Mouse (Mus musculus) cerebral cortex, adult 2 months (tissue): ENCODE data around the gene Plcb4.

Source experiments
- WGBS: fragments of 180-500 bp; shearing (Covaris S2); methylation state at CpG from one replicate; pipeline ENCODE4 v1.1.7; 2018; 5-methylcytosine and 5-hydroxymethylcytosine counted together

Plcb4 gene

GRCm38 (mm10) chr2:135675284-135675683, 16.5 kb downstream of the Plcb4 start:
- 83% methylated on average over 5 of the region's 5 CpGs for WGBS

DNA sequence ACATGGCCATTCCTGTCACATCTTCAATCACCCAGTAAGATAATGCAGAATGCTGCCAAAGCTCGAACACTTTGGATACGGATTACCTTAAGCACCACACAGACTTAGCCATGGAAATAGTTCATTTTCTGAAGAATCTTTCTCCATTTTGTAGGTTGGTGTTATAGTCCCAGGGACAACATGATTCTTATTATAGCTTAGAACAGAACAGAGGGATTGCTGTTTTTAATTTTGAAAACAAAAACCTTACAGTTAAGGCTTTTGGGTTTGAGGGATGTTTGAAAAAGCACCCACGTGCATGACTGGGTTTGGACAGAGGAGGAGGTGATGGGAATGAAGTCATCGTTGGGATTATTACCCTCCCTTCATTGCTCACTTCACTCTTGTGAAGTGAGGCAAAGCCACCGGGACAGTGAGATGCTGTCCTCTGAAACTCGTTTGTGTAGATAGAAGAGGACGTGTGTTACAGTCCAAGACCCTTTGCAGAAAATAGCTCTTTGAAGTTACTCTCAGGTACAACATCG, 18.2 kb downstream of the Plcb4 start:
- WGBS, result 38% methylated on average over 8 of the region's 8 CpGs

GRCm38 (mm10) chr2:135677601-135678000, 18.8 kb downstream of the Plcb4 start:
- whole genome bisulfite sequencing, result 62% methylated on average over 5 of the region's 5 CpGs

- WGBS, result 87% methylated on average over 8 of the region's 8 CpGs
Measured at GRCm38 (mm10) chr2:135680001-135680400, 21.2 kb downstream of the Plcb4 start.

- 91% methylated on average over 5 of the region's 5 CpGs for WGBS
Measured at GRCm38 (mm10) chr2:135680406-135681134, 21.8 kb downstream of the Plcb4 start.

DNA sequence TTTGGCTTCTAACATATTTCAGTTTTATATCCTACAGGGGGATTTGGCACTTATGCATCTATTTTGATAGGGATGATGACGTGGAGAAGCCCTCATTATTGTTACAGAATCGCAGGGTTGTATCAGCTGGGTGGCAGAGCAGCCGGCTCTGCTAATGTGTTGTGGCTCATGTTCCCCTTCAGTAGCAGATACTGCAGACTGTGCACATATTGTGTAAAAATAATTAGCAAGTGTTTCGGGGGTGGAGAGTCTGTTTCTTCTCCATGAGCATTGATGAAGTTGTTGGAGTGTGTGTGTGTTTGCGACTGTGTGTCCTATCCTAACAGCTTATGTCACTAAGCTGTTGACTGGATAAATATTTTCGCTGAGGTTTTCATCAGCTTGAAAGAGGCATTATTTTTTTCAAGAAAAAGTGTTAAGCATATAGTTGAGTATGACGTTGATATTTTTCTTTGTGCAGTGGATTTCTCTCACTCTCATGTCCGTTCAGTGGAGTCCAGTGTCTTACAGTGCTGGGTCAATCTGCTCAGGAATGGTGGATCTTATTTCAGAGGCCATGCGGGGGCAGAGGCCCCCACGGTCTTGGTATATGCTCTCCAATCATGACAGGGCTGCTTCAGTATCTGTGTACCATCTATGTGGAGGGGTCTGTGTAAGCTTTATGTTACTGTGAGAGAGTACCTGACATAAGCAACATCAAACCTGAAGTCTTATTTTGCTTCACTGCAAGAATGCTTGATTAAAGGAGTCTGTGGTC, 25.1 kb downstream of the Plcb4 start:
- WGBS, result 62% methylated on average over 10 of the region's 10 CpGs

DNA sequence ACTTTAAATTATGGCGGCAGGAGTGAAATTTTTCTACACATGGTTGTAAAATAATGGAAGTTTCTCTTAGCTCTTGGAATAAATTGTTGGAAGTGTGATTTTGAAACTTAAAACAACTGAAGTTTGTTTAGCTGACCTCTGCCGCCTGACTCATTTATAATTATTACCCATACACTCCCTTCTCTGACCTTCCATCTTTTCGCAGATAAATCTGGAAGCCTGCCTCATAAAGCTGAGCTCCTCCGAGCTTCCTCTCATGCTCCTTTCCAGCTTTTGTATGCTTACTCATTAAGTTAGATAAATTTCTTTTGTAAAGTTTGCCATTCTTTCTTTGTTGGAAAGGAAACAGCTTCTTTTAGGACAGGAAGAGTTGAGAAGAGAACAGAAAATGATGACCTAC, 27.9 kb downstream of the Plcb4 start:
- 90% methylated on average over 4 of the region's 4 CpGs for WGBS

DNA sequence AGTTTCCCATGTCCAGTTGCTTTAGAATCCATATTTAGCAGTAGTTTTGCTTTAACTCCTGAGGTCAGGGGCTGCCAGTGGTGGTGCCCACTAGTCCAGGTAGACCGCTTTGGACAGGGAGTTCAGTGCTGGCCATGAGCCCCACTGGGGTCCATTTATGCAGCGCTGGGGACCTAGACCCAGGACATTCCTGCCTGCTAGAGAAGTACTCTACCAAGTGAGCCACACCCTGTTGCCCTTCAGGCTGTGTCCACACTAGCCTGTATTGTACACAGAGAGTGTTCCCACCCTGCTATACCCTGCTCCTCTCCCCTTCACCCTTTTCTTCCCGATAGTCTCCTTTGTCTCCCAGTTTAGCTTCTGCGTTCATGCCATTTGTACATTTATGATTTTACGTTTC, 28.8 kb downstream of the Plcb4 start:
- 94% methylated on average over 5 of the region's 5 CpGs for WGBS

DNA sequence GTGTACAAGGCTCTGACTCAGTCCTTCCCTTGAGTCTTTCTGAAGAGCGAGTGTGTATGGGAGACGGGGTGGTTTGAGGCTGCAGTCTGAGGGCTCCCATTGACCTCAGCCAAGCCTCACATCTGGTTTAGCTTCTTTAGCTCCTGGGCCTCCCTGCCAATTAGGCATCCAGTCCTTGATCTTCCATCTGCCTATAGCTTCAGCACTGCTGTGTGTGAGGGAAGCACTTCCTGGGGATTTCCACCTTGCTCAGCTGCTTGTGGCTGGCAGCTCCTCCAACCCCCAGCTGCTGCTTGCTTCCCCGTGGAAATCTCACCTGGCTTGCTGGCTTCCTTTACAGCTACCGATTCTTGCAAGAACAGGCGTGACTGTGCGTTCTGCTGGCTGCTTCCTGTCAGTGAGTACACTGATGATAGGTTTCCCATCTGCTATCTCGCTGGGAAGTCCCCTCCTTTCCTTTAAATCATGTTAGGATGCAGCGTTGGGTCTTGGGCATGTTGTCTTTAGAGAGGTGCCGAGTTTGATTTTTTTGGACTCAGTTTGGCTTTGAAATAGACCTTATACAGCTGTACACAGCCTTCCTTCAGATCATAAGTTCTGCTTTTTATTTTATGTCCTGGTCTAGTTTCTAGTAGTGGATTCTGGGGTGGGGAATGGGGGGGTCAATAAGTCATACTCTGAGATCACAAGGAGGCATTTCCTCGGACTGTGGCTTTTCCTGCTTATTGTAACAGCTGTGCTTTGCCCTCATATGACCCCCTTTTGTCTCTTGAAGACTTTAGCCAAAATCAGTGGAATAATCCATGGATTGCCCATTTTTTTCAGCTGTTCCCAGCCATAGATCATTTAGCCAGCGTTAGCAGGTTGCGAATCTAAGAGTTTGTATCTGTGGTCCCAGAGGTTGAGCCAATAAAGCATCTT, 34.0 kb downstream of the Plcb4 start:
- WGBS, result 65% methylated on average over 12 of the region's 12 CpGs

- 93% methylated on average over 7 of the region's 7 CpGs for WGBS
Measured at GRCm38 (mm10) chr2:135700686-135701413, 42.0 kb downstream of the Plcb4 start.

DNA sequence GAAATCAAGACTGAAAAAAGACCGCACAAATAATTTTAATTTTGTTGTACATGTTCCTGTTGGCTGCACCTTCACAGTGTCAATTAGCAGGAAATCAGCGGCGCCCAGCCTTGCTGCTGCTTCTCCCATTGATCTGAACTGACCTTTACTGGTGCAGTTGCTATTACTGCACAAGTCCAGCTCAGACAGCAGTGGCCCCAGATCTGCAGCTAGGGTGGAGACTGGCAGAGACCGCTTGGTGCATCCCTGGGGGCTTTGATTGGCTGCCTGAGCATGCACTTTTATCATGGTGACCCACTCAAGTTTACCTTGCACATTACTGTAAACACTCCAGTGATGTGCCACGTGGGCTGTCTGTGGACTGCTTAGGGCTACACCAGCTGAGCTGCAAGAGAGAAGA, 45.9 kb downstream of the Plcb4 start:
- 97% methylated on average over 5 of the region's 5 CpGs for WGBS

DNA sequence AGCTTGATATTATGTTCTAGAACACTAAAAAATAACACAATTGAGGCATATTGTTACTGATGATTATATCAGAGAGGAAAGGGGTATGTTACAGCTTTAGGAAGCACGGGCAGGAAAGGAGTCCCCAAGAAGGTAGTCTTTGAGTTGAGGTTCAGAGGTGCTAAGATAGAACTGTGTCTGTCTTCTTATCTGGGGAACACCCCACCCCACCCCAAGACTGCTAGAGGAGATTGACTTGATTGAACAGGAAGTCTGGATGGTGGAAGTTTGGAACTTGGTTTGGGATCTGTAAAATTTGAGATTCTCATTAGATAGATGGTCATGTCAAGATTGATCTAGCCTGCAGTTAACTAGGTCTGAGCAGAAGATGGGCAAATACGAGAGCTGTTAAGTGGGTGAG, 48.5 kb downstream of the Plcb4 start:
- 94% methylated on average over 2 of the region's 2 CpGs for WGBS

- WGBS, result 56% methylated on average over 3 of the region's 3 CpGs
Measured at GRCm38 (mm10) chr2:135708386-135708785, 49.6 kb downstream of the Plcb4 start.

- WGBS, result 60% methylated on average over 9 of the region's 9 CpGs
Measured at GRCm38 (mm10) chr2:135708796-135709195, 50.0 kb downstream of the Plcb4 start.

- WGBS, result 49% methylated on average over 8 of the region's 8 CpGs
Measured at GRCm38 (mm10) chr2:135711049-135711924, 52.5 kb downstream of the Plcb4 start.

DNA sequence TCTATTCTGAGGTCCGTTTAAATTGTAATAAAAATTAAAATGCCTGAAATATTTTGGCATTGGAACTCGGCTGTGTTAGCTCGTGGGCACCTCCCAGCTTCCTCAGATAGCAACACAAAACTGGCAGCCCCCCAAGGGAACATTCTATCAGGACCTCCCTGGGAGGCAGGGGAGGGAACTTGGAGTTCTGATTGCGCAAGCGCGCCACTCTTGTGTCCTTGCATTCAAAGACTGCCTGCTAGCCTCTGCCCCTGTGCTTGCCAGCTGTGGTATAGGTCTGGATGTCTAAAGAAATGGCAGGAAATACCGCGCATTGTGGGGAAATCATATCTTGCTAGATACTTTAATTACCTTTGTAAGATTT, 53.1 kb downstream of the Plcb4 start:
- WGBS, result 32% methylated on average over 8 of the region's 8 CpGs

DNA sequence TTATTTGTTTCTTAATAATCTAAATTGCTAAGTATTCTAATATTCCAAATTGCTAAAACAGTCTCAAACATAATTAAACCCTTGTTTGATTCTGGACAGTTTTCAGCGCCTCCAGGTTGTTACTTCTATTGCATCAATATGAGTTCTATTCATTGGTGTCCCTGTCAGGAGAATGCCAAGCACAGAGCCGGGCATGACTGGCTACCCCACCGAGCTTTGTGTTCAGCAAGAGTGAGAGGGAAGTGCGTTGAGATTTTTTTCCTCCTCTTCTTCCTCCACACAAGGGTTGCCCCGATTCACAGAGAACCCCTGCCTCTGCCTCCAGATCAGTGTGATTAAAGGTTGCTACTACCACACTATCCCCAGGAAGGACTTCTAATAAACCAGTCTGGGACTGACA, 53.5 kb downstream of the Plcb4 start:
- 30% methylated on average over 5 of the region's 5 CpGs for WGBS

DNA sequence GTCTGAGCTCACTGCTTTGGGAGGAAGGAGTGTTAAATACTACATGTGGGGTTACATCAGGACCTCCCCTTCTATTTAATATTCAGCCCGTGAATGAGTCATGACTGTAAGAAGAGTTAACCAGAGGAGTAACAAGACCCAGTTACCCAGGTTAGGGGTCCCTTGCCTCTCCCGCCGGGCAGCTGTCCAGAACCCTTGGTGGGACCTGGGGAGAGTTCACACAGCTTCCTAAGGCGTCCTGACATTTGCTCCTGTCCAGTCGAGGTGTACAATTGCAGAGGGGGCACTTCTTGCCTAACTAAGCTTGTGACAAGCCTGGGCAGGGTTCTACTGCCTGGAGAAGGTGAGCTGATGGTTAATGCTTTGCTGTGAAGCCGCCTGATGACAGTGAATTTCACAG, 54.1 kb downstream of the Plcb4 start:
- 75% methylated on average over 6 of the region's 6 CpGs for WGBS

- 93% methylated on average over 4 of the region's 4 CpGs for WGBS
Measured at GRCm38 (mm10) chr2:135716180-135716579, 57.4 kb downstream of the Plcb4 start.
